Mouse (Mus musculus): Measurements from ENCODE around the gene Zfp672. TPM values are rescaled to one million over a fixed set of nuclear protein-coding genes. Genes with fewer than 3 reads are reported as not detected.

Gene Zfp672
- total RNA-seq, 2 experiments from 2014 or later = 37.5 to 44.2 TPM

DNA sequence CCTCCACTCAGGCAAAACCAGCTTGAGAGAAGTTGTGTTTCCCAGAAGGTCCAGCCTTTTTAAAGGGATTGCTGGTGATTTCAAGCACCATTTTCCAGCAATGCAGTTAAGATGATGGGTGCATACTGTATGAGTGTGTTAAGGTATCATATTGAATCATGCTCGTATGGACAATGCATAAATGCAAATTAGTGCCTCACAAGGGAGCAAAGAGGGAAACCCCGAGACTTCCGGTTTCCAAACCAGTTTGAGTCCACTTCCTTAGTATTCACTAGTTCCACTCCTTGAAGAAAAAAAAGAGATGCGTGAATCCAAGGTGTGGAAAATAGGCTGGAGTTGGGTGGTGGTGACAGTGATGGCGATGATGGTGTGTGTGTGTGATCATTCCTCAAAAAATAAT, 47.6 kb downstream of the Zfp672 start:
- no peak for DNase-seq

DNA sequence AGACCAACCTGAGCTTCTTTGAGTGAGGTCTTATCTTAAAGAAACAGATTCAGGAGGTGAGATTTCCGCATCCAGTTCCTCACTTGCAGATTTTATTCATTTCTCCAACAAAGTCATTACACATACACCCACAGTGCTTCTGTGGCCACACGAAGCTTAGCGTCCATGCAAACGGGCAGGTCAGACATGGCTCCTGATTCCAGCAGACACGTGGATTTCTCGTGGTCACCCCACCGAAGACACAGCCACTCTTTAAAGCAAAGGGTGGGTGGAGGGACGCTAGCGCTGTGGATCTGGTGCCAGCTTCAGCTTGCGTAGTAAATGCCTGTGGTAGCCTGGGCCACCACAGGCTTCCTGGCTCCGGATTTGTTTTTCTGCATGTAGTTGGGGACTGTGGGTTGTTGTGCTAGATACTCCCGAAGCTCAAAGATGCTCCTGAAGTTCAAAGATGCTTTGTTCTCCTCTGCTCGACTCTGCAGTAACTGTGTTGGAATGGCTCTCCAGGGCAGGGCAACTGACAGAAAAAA, 48.1 kb downstream of the Zfp672 start:
- no peak for DNase-seq

- no peak for DNase-seq
Observed at GRCm38 (mm10) chr11:58275756-58276155, 54.4 kb downstream of the Zfp672 start.

- no peak for DNase-seq
Observed at GRCm38 (mm10) chr11:58274572-58274971, 55.6 kb downstream of the Zfp672 start, which contains the start of gene 4930438A08Rik. Gene 4930438A08Rik, plus strand, starts transcription at chr11:58274799.

GRCm38 (mm10) chr11:58268285-58268684, 61.9 kb downstream of the Zfp672 start:
- DNase-seq = no peak

Other genes with a start within 250 kb of the Zfp672 start
- not detected for gene Gm12248, start 237.2 kb downstream of the Zfp672 start, total RNA-seq (2021)
- 10 to 100 TPM; 41.8 to 43.0 TPM for gene Cnot8, start 226.2 kb downstream of the Zfp672 start, total RNA-seq (2021)
- 10 to 100 TPM; 12.3 to 13.1 TPM for gene Gemin5, start 161.8 kb downstream of the Zfp672 start, total RNA-seq (2021)
- gene Mrpl22, start 158.7 kb downstream of the Zfp672 start, total RNA-seq (2021) = 10 to 100 TPM; 50.1 to 54.3 TPM
- 1 to 10 TPM; 4.8 to 4.9 TPM for gene Igtp, start 130.8 kb downstream of the Zfp672 start, total RNA-seq (2021)
- 1 to 10 TPM; 4.4 to 4.8 TPM for gene Irgm2, start 130.7 kb downstream of the Zfp672 start, total RNA-seq (2021)
- not detected for gene 4930438A08Rik, start 55.5 kb downstream of the Zfp672 start, total RNA-seq (2021)
- gene Zfp692, start 23.3 kb downstream of the Zfp672 start, total RNA-seq (2021) = 1 to 10 TPM; 4.2 to 6.6 TPM
- gene Sh3bp5l, start 385 bp upstream of the Zfp672 start, total RNA-seq (2021) = 10 to 100 TPM; 38.5 to 51.5 TPM
- not detected for gene Lypd8, start 48.7 kb upstream of the Zfp672 start, total RNA-seq (2021)
- not detected for gene 1810065E05Rik, start 90.8 kb upstream of the Zfp672 start, total RNA-seq (2021)
- gene Gm12253, start 102.2 kb upstream of the Zfp672 start, total RNA-seq (2021) = not detected
- gene Lypd9, start 122.6 kb upstream of the Zfp672 start, total RNA-seq (2021) = not detected
- gene Olfr30, start 131.9 kb upstream of the Zfp672 start, total RNA-seq (2021) = not detected
- gene Olfr332, start 162.2 kb upstream of the Zfp672 start, total RNA-seq (2021) = not detected
- gene Olfr331, start 172.2 kb upstream of the Zfp672 start, total RNA-seq (2021) = not detected
- gene Olfr330, start 204.5 kb upstream of the Zfp672 start, total RNA-seq (2021) = not detected
- gene Olfr329-ps, start 216.1 kb upstream of the Zfp672 start, total RNA-seq (2021) = not detected
- gene Olfr328, start 225.3 kb upstream of the Zfp672 start, total RNA-seq (2021) = under 1 TPM in 1 of 2 experiments, not detected in 1; 0.09 TPM
- gene Olfr224, start 240.2 kb upstream of the Zfp672 start, total RNA-seq (2021) = not detected
- not detected for gene Olfr325, start 247.4 kb upstream of the Zfp672 start, total RNA-seq (2021)